Mouse (Mus musculus) forebrain, embryonic 11.5 days (tissue): ENCODE data around the gene Pcp4. TPM values are rescaled to one million over a fixed set of nuclear protein-coding genes. Genes with fewer than 3 reads are reported as not detected.

ENCODE experiments used
- ATAC-seq: fragments of 200-750 bp; cut with Nextera tagmentation; replicated peaks from 2 replicates; pipeline ENCODE4 v1.8.0; 2017; ENCODE audit warnings: moderate TSS enrichment; ENCODE audit not compliant: low FRiP score
- DNase-seq: peaks from one replicate; pipeline ENCODE4 v3.0.0-alpha.2; 2017; ENCODE audit warnings: low spot score
- H3K27ac ChIP-seq: fragments of 300-500 bp; sonication (generic); 2 replicates; pipeline ENCODE4 v1.5.1; 2014; ENCODE audit warnings: low read depth, low read length
- H3K27me3 ChIP-seq: fragments of 300-500 bp; sonication (generic); 2 replicates; pipeline ENCODE4 v1.6.1; 2014; ENCODE audit warnings: mild to moderate bottlenecking, low read length, mixed read lengths; ENCODE audit not compliant: control insufficient read depth, insufficient read depth
- H3K36me3 ChIP-seq: fragments of 300-500 bp; sonication (generic); 2 replicates; pipeline ENCODE4 v1.6.1; 2014; ENCODE audit warnings: mild to moderate bottlenecking, low read length, moderate library complexity, mixed read lengths; ENCODE audit not compliant: control insufficient read depth, insufficient read depth
- H3K4me1 ChIP-seq: fragments of 300-500 bp; sonication (generic); replicated peaks from 2 replicates; pipeline ENCODE4 v1.6.1; 2014; ENCODE audit warnings: low read length, mixed read lengths; ENCODE audit not compliant: control insufficient read depth, insufficient read depth
- H3K4me2 ChIP-seq: fragments of 300-500 bp; sonication (generic); 2 replicates; pipeline ENCODE4 v1.6.1; 2014; ENCODE audit warnings: low read depth, mild to moderate bottlenecking, low read length, moderate library complexity, mixed read lengths; ENCODE audit not compliant: severe bottlenecking
- H3K4me3 ChIP-seq: fragments of 300-500 bp; sonication (generic); 2 replicates; pipeline ENCODE4 v1.5.1; 2014; ENCODE audit warnings: low read depth, low read length
- H3K9ac ChIP-seq: fragments of 300-500 bp; sonication (generic); 2 replicates; pipeline ENCODE4 v1.6.1; 2014; ENCODE audit warnings: low read length
- H3K9me3 ChIP-seq: fragments of 300-500 bp; sonication (generic); 2 replicates; pipeline ENCODE4 v1.6.1; 2016; ENCODE audit warnings: low read length, mixed read lengths; ENCODE audit not compliant: control insufficient read depth
- WGBS: fragments of 180-500 bp; shearing (Covaris S2); extraction: QIAGEN DNeasy Blood & Tissue Kit; methylation state at CpG from one replicate; pipeline ENCODE4 v1.1.7; 2014; 5-methylcytosine and 5-hydroxymethylcytosine counted together
- polyA plus RNA-seq: library from polyadenylated mRNA; unstranded; fragments of >200 nt; fragmentation: Nextera tagmentation; extraction: Ambion mirVana; gene quantifications from 2 replicates; pipeline ENCODE4 v1.2.1, GENCODE M21; 2014

Gene Pcp4
- polyA plus RNA-seq, 1 experiment from 2014 or later = 9.4 TPM

- Histone ChIP-seq H3K9ac (no peak overlapping the region), H3K4me3 (no peak overlapping the region), H3K27me3 (no peaks in the 10 kb centered on the region), H3K4me2 (no peak overlapping the region), H3K9me3 (no peaks in the 10 kb centered on the region), H3K36me3 (no peaks in the 10 kb centered on the region), H3K4me1 (0 out of 2 replicates have a peak, but pooled peaks cover 2% of the 10 kb centered on the region), H3K27ac (no peak overlapping the region)
- DNase-seq (no peak), ATAC-seq (no peak)
These were observed 92.4 kb downstream of the Pcp4 start for GRCm38 (mm10) chr16:96559796-96560195.

- DNase-seq (no peak), ATAC-seq (no peak)
- Histone ChIP-seq H3K4me3 (no peak overlapping the region), H3K27ac (no peak overlapping the region), H3K9ac (no peak overlapping the region), H3K9me3 (no peaks in the 10 kb centered on the region), H3K36me3 (no peaks in the 10 kb centered on the region), H3K4me1 (0 out of 2 replicates have a peak, but pooled peaks cover 2% of the 10 kb centered on the region), H3K4me2 (no peak overlapping the region), H3K27me3 (no peaks in the 10 kb centered on the region)
- WGBS = 47% methylated on average over 8 of the region's 8 CpGs
These were observed 96.2 kb downstream of the Pcp4 start for GRCm38 (mm10) chr16:96563350-96564257.

DNA sequence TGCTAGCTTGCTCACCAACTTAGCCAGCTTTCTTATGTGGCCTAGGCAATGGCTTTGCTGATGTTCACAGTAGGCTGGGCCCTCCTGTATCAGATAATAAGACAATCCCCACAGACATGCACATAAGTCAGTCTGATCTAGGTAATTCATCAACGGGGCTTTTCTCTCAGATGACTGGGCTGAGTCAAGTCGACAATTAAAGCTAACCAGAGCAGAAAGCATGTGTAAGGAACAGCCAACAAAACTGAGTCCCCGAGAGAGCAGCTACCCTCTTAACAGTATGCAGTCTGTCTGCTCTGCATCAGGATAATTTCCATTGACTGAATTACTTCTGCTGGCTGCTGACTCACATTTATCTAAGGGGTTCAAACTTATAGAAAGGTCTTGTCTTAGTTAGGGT is 100.0 kb downstream of the Pcp4 start:
- no peak for ATAC-seq
- no peak for DNase-seq
- Histone ChIP-seq H3K9ac (no peak overlapping the region), H3K4me2 (no peak overlapping the region), H3K27me3 (no peaks in the 10 kb centered on the region), H3K27ac (no peak overlapping the region), H3K4me1 (0 out of 2 replicates have a peak, but pooled peaks cover 2% of the 10 kb centered on the region), H3K36me3 (no peaks in the 10 kb centered on the region), H3K4me3 (no peak overlapping the region), H3K9me3 (no peaks in the 10 kb centered on the region)
- 73% methylated on average over 3 of the region's 3 CpGs for WGBS

Other genes with a start within 250 kb of the Pcp4 start
- 0.19 and 0.41 TPM in 2 replicates for gene B3galt5, start 231.8 kb upstream of the Pcp4 start, polyA plus RNA-seq
- gene Itgb2l, start 24.0 kb upstream of the Pcp4 start, polyA plus RNA-seq = not detected in 2 replicates